Mouse (Mus musculus): Measurements from ENCODE around the gene Svs2. TPM values are rescaled to one million over a fixed set of nuclear protein-coding genes. Genes with fewer than 3 reads are reported as not detected.

The Svs2 gene
- polyA plus RNA-seq, 1 experiment from 2014 or later = not detected

DNA sequence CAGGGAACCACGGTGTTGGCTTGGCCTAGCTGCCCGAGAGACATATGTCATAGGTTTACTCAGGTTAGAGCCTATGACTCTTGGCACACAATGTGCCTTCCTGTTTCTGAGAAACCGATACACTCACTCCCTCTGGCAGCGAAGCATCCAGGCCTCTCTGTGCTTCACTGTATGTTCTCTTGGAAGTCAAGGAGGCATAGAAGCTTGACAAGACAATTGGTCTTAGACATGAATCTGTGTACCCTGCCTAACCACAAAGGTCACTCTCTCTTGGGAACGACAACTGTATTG is 41.6 kb downstream of the Svs2 start:
- Histone ChIP-seq H3K36me3 (no peaks in the 10 kb centered on the region), H3K4me1 (no peaks in the 10 kb centered on the region), H3K9me3 (replicated peaks) (no peaks in the 10 kb centered on the region), H3K27ac (replicated peaks) (no peak overlapping the region), H3K4me3 (replicated peaks) (no peak overlapping the region), H3K4me2 (no peak overlapping the region), H3K27me3 (replicated peaks) (no peaks in the 10 kb centered on the region), H3K9ac (replicated peaks) (no peak overlapping the region)
- ATAC-seq (ENCODE audit: low FRiP score) = no peak
- 88% methylated on average over 5 of the region's 5 CpGs for WGBS

DNA sequence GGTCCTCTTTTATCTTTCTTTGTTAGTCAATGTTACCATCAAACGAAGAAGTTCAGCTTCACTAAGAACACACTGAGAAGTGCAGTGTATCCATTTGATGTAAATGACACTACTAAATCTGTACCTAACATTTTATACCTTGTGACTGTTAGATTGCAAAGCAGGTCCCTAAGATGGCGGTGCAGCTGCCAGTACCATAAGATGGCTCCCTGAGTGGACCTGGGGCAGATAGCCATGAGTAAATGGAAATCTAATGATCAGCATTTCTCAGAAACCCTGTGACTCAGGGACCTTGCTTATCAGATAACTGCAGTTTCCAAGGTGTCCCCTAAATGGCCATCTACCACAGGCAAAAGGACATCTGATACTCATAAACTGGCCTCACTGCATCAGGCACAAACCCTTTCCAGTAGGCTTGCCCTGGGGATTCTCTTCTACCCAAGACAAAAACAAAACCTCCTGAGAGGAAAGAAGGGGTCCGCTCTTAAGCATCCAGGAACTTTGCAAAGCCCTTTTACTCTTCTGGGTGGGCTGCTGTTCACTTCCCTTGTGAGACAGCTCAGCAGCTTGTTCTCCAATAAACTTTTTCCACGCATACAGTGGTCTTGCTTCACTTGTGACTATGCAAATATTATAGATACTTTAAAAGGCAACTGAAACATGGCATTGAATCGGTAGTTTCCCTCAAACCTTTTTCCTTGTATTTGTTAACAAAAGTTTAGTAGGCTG is 42.1 kb downstream of the Svs2 start:
- Histone ChIP-seq H3K36me3 (no peaks in the 10 kb centered on the region), H3K9ac (replicated peaks) (no peak overlapping the region), H3K9me3 (replicated peaks) (no peaks in the 10 kb centered on the region), H3K4me2 (no peak overlapping the region), H3K4me1 (no peaks in the 10 kb centered on the region), H3K27me3 (replicated peaks) (no peaks in the 10 kb centered on the region), H3K4me3 (replicated peaks) (no peak overlapping the region), H3K27ac (replicated peaks) (no peak overlapping the region)
- ATAC-seq (ENCODE audit: low FRiP score) = no peak
- WGBS = 92% methylated on average over 5 of the region's 5 CpGs

DNA sequence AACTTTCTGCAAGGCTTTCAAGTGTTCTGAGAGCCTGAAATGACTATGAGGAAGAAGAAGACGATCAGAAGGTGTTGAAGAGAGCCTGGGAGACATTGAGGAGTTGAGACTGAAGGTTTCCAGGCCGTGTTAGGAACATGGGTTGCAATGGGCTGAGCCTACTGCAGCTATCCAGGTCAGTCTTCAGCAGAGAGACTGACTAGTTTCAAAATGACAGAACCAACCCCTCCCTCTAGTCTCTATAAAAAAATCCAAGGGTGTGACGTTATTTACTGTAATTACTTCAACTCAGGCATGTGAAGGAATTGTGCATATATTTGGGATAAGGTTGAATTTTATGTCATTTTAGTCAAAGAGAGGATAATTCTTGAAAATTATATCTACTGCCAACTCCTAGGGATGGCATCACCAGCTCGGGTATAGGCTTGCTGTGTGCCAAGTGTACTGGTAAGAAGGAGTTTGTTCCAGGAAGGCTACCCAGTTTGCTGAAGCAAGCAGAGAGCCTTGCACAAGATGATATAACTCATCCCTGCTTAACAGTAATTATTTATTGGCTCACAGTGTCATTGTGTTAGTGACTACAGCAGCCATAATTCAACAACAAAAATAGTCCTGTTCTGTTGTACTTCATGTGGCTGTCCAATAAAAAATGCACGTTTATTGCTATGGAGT is 43.2 kb downstream of the Svs2 start:
- no peak overlapping the region for H3K27ac ChIP-seq (replicated peaks)
- no peak overlapping the region for H3K4me2 ChIP-seq
- H3K9me3 ChIP-seq (replicated peaks) = no peaks in the 10 kb centered on the region
- 78% methylated on average over 5 of the region's 5 CpGs for WGBS
- H3K9ac ChIP-seq (replicated peaks) = no peak overlapping the region
- ATAC-seq (ENCODE audit: low FRiP score) = no peak
- no peaks in the 10 kb centered on the region for H3K27me3 ChIP-seq (replicated peaks)
- H3K36me3 ChIP-seq = no peaks in the 10 kb centered on the region
- no peaks in the 10 kb centered on the region for H3K4me1 ChIP-seq
- H3K4me3 ChIP-seq (replicated peaks) = no peak overlapping the region

DNA sequence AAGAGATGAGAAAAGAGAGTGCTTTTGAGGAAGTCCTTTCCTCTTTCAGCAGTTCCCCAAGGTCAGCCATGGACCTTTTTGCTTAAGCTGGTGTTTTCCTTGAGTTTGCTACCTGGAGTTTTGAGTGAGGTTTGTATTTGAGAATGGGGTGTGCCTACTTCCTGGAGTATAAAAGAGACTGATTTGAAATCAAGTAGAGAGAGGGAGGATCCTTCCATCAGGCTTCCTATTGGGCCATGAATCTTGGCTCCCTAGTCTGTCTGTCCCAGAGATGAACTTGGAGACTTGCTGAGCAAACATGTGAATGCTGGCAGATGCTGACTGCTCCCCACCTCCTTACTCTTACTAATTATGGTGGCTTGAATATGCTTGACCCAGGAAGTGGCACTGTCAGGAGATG is 46.0 kb downstream of the Svs2 start:
- Histone ChIP-seq H3K4me2 (no peak overlapping the region), H3K9me3 (replicated peaks) (no peaks in the 10 kb centered on the region), H3K4me3 (replicated peaks) (no peak overlapping the region), H3K36me3 (no peaks in the 10 kb centered on the region), H3K4me1 (no peaks in the 10 kb centered on the region), H3K9ac (replicated peaks) (no peak overlapping the region), H3K27me3 (replicated peaks) (no peaks in the 10 kb centered on the region), H3K27ac (replicated peaks) (no peak overlapping the region)
- ATAC-seq (ENCODE audit: low FRiP score) = no peak

DNA sequence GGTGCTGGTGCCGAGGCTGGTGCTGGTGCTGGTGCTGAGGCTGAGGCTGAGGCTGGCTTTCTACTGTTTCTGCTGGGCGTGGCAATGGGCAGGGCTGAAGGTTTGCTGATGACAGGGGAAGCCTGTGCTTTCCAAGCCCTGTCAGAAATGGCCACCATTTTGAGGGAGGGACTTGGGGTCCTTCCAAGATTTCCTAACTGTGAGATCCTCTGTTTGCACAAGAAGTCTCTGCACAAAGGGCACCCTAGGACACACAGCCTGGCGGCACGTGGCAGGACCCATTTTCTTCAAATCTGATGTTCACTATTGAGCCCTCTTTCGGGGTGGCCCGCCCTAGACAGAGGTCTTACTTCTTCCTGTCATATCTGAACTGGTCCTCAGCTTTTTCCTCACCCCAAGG is 47.7 kb downstream of the Svs2 start, which contains the start of gene Wfdc12:
Gene Wfdc12 (minus strand): TSS at position 33 of the 400 bp plus-strand sequence.
- ATAC-seq (ENCODE audit: low FRiP score) = no peak
- WGBS = 90% methylated on average over 6 of the region's 6 CpGs
- Histone ChIP-seq H3K4me2 (no peak within 1 kb of the TSS), H3K27ac (replicated peaks) (no peak within 1 kb of the TSS), H3K9ac (replicated peaks) (no peak within 1 kb of the TSS), H3K36me3 (no peaks in the 10 kb centered on the region), H3K4me1 (no peaks in the 10 kb centered on the region), H3K9me3 (replicated peaks) (no peaks in the 10 kb centered on the region), H3K27me3 (replicated peaks) (no peaks in the 10 kb centered on the region), H3K4me3 (replicated peaks) (no peak within 1 kb of the TSS)

DNA sequence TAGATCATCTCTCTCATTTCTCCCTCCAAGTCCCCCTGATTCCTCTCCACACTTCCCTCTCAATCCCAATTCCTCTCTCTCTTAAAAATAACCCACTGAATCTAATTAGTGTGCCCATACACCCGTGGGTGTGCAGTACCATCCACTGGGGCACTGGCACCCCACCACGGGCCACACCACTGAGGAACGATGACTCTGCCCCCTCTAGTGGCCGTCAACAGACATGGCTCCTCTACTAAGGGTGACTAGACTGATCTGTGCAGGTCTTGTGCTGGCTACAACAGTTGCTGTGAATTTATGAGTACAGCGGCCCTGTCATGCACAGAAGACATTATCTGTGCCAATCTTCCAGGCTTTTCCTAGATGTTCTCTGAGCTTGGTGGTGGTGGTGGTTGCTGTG is 49.5 kb downstream of the Svs2 start:
- no peak for ATAC-seq (ENCODE audit: low FRiP score)
- Histone ChIP-seq H3K4me1 (no peaks in the 10 kb centered on the region), H3K9ac (replicated peaks) (no peak overlapping the region), H3K36me3 (no peaks in the 10 kb centered on the region), H3K4me2 (no peak overlapping the region), H3K4me3 (replicated peaks) (no peak overlapping the region), H3K27me3 (replicated peaks) (no peaks in the 10 kb centered on the region), H3K9me3 (replicated peaks) (no peaks in the 10 kb centered on the region), H3K27ac (replicated peaks) (no peak overlapping the region)
- 32% methylated on average over 5 of the region's 5 CpGs for WGBS

Other genes with a start within 250 kb of the Svs2 start
- gene Ywhab, start 243.5 kb downstream of the Svs2 start, polyA plus RNA-seq (2015; fragmentation: Nextera tagmentation; extraction: Ambion mirVana) = 487 and 519 TPM in 2 replicates
- gene Pabpc1l, start 213.0 kb downstream of the Svs2 start, polyA plus RNA-seq (2015; fragmentation: Nextera tagmentation; extraction: Ambion mirVana) = 1.1 and 1.7 TPM in 2 replicates
- gene Stk4, start 168.1 kb downstream of the Svs2 start, polyA plus RNA-seq (2015; fragmentation: Nextera tagmentation; extraction: Ambion mirVana) = 15.4 and 19.0 TPM in 2 replicates
- 49.5 and 53.9 TPM in 2 replicates for gene Tomm34, start 167.3 kb downstream of the Svs2 start, polyA plus RNA-seq (2015; fragmentation: Nextera tagmentation; extraction: Ambion mirVana)
- gene Kcns1, start 67.4 kb downstream of the Svs2 start, polyA plus RNA-seq (2015; fragmentation: Nextera tagmentation; extraction: Ambion mirVana) = 1.8 and 2.4 TPM in 2 replicates
- not detected in 2 replicates for gene Wfdc5, start 55.7 kb downstream of the Svs2 start, polyA plus RNA-seq (2015; fragmentation: Nextera tagmentation; extraction: Ambion mirVana)
- not detected in 2 replicates for gene Wfdc12, start 47.9 kb downstream of the Svs2 start, polyA plus RNA-seq (2015; fragmentation: Nextera tagmentation; extraction: Ambion mirVana)
- not detected in 2 replicates for gene Wfdc15a, start 38.3 kb downstream of the Svs2 start, polyA plus RNA-seq (2015; fragmentation: Nextera tagmentation; extraction: Ambion mirVana)
- gene Wfdc15b, start 16.8 kb downstream of the Svs2 start, polyA plus RNA-seq (2015; fragmentation: Nextera tagmentation; extraction: Ambion mirVana) = 2.5 TPM in 1 of 2 replicates, not detected in the other
- gene Svs3b, start 18.2 kb upstream of the Svs2 start, polyA plus RNA-seq (2015; fragmentation: Nextera tagmentation; extraction: Ambion mirVana) = not detected in 2 replicates
- not detected in 2 replicates for gene Svs4, start 40.0 kb upstream of the Svs2 start, polyA plus RNA-seq (2015; fragmentation: Nextera tagmentation; extraction: Ambion mirVana)
- gene Svs3a, start 50.8 kb upstream of the Svs2 start, polyA plus RNA-seq (2015; fragmentation: Nextera tagmentation; extraction: Ambion mirVana) = not detected in 2 replicates
- gene Svs6, start 78.3 kb upstream of the Svs2 start, polyA plus RNA-seq (2015; fragmentation: Nextera tagmentation; extraction: Ambion mirVana) = not detected in 2 replicates
- gene Svs5, start 94.3 kb upstream of the Svs2 start, polyA plus RNA-seq (2015; fragmentation: Nextera tagmentation; extraction: Ambion mirVana) = not detected in 2 replicates
- gene Slpi, start 150.6 kb upstream of the Svs2 start, polyA plus RNA-seq (2015; fragmentation: Nextera tagmentation; extraction: Ambion mirVana) = 0.36 and 0.43 TPM in 2 replicates
- 0.17 and 0.61 TPM in 2 replicates for gene Rbpjl, start 164.7 kb upstream of the Svs2 start, polyA plus RNA-seq (2015; fragmentation: Nextera tagmentation; extraction: Ambion mirVana)
- 8.5 and 11.1 TPM in 2 replicates for gene Matn4, start 166.7 kb upstream of the Svs2 start, polyA plus RNA-seq (2015; fragmentation: Nextera tagmentation; extraction: Ambion mirVana)
- 9.0 and 26.2 TPM in 2 replicates for gene Sdc4, start 205.4 kb upstream of the Svs2 start, polyA plus RNA-seq (2015; fragmentation: Nextera tagmentation; extraction: Ambion mirVana)
- 86.8 and 92.7 TPM in 2 replicates for gene Sys1, start 218.5 kb upstream of the Svs2 start, polyA plus RNA-seq (2015; fragmentation: Nextera tagmentation; extraction: Ambion mirVana)
- gene Gm20458, start 222.5 kb upstream of the Svs2 start, polyA plus RNA-seq (2015; fragmentation: Nextera tagmentation; extraction: Ambion mirVana) = 4.5 and 5.8 TPM in 2 replicates
- not detected in 2 replicates for gene Trp53tg5, start 235.3 kb upstream of the Svs2 start, polyA plus RNA-seq (2015; fragmentation: Nextera tagmentation; extraction: Ambion mirVana)
- gene Dbndd2, start 247.6 kb upstream of the Svs2 start, polyA plus RNA-seq (2015; fragmentation: Nextera tagmentation; extraction: Ambion mirVana) = 22.2 and 25.3 TPM in 2 replicates